Mouse (Mus musculus) layer of hippocampus, adult 8-10 months (tissue): ENCODE data around the gene Hist1h3e. TPM values are rescaled to one million over a fixed set of nuclear protein-coding genes. Genes with fewer than 3 reads are reported as not detected.
"Not testable (repeated sequence)": the region's sequence is repeated elsewhere in the genome, so short reads cannot be mapped to it uniquely, and the experiment has no call there.

ENCODE experiments used
- DNase-seq, 2 experiments: peaks; one replicate each; pipeline ENCODE4 v3.0.0; 2022; ENCODE audit warnings: low spot score in 2 of 2
- total RNA-seq, 4 experiments: library from RNA; stranded (reverse); gene quantifications; 2 replicates each; pipeline ENCODE4 v1.2.4; 2022

Gene Hist1h3e
- total RNA-seq, 4 experiments from 2014 or later = 34.8 to 43.2 (median 40.0) TPM

DNA sequence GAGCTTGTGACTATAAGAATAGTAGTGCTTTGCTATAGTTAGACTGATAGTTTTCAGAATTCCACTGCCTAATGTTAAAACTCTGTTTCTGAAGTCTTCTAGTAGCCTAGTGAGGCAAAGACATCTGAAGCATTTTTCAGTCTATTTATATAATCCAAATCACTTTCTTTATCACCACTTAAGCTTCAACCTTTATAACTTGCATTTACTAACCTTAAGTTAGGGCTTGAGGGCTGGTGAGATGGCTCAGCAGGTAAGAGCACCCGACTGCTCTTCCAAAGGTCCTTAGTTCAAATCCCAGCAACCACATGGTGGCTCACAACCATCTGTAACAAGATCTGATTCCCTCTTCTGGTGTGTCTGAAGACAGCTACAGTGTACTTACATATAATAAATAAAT, 22.3 kb downstream of the Hist1h3e start:
- not testable (repeated sequence) for DNase-seq

DNA sequence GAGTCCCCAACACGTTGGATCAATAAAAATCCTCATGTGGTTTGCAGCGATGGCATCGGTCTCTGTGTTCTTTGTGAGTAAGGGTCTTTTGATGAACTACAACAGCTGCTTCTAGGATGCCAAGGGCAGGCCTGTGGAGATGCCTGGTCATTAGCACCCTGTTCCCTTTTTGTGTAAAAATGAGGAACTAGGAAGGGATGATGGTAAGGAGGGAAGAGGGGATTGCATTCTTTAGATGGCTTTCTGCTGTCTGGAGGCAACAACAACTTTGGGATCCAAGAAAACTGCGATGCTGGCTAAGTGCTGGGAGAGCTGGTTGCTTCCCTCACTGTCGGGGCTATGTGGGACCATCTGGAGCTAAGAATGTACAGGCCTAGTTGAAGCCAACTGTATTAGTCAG, 23.9 kb downstream of the Hist1h3e start:
- no peak for DNase-seq

DNA sequence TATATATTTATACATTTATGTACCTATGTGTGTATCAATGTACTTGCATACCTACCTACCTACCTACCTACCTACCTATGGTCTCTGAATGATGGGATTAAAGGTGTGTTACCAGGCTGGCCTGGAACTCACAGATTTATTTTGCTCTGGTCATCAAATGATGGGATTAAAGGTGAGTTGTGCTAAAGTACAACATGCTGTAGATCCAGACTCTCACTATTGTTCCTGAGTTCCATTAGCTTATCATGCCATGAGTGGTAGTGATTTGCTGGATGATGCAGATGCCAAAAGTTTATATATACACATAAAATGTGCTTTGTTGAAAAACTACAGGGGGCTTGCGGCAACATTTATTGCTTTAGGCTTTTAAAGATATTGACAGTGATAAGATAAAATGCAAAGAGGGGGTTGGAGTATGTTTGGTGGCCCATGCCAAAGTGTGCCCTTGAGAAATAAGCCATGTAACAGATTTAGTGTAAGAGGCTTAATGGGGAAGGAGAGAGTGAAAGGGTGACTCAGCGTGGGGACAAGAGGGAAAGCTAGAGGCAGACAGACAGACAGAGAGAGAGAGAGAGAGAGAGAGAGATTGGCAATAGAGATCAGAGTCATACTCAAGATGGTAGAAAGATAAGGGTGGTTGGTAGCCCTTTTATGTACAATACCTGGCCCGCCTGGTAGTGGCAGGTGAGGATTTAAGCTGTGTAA, 25.0 kb downstream of the Hist1h3e start:
- DNase-seq = no peak

DNA sequence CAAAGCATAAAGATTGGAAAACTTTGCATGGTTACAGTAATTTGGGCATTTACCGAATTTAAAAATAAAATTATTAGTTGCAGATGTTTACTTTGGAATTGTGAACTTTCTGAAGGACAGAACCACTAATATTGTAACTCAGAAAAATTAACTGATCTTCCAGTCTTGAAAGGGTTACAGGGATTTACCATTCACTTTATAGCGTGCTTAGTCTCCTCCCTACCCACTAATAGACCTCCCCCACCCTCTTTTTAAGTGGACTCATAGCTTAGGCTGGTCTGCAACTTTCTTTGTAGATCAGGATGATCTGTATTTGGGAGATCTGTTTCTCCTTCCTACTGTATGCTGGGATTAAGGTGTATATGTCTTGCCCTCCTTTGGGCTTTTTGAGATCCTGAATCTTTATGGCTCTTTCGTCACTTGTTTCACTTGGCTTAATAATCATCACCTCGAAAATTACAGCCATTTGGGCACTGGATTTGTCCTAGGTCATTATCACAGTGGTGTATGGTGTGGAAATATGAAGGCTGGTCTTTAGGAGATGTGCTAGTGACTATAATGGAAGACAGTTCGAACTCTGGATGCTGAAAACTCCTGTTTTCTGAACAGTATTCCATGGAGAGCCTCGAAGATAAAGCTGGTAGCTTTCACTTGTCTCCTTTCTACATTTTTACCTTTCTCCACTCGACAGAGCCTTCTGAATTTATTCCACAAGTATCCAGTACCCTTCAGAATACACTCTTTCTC, 25.9 kb downstream of the Hist1h3e start:
- no peak for DNase-seq

DNA sequence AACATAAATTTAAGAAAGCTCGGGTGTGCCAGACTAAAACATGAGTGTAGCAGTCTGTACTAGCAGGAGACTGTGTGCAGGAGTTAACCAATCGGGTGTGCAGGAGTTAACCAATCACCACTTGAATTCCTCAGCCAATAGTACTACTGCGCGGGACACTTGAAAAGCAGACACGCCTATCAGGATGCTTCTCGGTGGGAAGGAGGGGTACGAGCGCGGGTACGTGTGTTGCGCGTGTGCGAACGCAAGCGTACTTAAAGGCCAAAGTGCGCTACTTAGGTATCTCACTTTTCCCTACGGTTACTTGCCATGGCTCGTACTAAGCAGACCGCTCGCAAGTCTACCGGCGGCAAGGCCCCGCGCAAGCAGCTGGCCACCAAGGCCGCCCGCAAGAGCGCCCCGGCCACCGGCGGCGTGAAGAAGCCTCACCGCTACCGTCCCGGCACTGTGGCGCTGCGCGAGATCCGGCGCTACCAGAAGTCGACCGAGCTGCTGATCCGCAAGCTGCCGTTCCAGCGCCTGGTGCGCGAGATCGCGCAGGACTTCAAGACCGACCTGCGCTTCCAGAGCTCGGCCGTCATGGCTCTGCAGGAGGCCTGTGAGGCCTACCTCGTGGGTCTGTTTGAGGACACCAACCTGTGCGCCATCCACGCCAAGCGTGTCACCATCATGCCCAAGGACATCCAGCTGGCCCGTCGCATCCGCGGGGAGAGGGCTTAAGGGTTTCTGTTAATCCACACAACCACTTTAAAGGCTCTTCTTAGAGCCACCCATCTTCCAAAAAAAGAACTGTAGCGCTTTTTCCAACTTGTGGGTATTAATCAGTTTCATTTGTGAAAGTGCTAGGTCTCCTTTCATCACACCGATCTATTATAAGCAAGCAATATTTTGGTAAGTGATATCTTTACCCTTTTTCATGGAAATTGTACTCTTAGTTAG, 26.8 kb downstream of the Hist1h3e start, which contains the start of gene Hist1h3g:
Hist1h3g (plus strand) TSS at position 286 of the 939 bp plus-strand sequence.
- DNase-seq = peak; percentile 91 to 92

DNA sequence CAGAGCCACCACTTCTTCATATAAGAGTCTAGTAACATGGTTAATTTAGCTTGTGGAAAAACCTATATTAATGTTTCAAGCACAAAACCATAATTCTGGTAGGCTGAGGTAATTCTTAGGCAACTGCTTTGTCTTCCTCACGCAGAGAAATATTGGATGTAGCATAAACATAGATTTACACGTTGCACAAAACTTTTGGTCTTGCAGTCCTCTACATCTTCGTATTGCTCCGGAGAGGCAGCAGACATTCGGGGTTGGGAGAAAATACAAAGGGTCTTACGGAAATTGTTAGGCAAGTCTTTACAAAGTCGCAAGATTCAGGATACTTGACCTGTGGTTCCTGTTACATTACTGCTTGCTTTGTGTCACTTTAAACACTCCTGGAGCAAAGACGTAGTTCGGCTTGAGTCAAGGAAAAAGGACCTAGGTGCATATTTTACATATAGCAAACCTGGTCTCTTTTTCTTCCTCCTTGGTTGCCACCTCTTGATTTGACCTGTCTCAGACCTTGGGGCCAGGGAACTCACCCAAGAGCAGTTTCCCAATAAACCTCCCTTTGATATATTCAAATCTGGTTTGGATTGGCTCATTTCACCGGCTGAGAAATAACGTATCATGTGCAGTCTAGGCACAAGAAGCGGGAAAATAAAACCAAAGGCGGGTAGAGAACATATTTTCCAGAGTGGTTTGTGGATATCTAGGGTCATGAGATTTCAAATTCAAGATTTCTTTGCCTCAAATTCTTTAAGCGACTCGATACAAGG, 27.6 kb downstream of the Hist1h3e start:
- DNase-seq = no peak

DNA sequence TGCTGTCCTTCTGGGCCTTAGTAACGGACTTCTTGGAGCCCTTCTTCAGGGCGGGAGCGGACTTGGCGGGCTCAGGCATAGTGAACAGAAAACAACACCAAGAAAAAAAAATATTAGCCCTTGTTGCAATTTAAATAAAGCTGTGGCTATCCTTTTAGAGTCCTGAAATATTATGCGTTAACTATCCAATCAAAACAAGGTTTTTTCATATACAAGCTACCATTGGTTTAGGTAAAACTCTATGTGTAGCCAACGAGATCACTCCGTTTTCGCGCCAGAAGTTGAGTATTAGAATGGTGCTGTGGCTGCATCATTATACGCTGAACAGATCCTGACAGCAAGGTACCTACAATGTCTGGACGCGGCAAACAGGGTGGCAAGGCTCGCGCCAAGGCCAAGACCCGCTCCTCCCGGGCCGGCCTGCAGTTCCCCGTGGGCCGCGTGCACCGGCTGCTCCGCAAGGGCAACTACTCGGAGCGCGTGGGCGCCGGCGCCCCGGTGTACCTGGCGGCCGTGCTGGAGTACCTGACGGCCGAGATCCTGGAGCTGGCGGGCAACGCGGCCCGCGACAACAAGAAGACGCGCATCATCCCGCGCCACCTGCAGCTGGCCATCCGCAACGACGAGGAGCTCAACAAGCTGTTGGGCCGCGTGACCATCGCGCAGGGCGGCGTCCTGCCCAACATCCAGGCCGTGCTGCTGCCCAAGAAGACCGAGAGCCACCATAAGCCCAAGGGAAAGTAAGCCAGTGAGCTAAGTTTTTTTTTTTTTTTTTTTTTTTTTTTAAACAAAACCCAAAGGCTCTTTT, 28.4 kb downstream of the Hist1h3e start, which contains the start of gene Hist1h2af:
Hist1h2af (plus strand) TSS at position 347 of the 808 bp plus-strand sequence.
- peak; percentile 72 to 78 for DNase-seq

DNA sequence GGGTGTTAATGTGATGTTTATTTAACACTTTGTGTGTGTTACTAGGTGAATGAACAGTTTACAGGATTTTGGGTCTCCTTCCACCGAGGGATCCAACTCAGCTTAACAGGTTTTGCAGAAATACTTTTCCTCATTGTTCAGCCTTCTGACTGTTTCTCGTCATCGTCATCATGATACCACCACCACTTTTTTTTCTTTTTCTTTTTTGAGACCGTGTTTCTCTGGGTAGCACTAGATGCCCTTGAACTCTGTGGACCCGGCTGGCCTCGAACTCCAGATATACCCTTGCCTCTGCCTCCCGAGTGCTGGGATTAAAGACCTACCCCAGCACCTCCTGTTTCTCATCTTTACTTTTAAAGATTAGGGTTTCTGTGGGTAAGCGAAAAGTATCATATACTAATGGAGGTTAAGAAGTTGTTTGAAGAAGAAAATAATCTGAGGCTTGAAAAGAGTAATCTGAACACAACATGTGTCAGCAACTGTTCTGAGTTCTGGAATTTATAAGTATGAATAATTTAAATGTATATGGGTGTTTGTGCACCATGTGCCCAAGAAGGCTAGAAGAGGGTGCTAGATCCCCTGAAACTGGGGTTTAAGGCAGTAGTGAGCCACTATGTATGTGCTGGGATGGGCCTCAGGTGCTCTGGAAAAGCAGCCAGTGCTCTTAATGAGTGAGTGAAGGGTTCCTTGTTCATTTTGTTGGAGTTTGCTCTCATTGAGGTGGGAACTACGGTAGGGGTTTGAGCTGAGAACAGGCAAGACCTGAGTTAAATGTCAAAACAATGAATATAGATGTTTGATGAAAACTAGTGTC, 29.7 kb downstream of the Hist1h3e start:
- no peak for DNase-seq

DNA sequence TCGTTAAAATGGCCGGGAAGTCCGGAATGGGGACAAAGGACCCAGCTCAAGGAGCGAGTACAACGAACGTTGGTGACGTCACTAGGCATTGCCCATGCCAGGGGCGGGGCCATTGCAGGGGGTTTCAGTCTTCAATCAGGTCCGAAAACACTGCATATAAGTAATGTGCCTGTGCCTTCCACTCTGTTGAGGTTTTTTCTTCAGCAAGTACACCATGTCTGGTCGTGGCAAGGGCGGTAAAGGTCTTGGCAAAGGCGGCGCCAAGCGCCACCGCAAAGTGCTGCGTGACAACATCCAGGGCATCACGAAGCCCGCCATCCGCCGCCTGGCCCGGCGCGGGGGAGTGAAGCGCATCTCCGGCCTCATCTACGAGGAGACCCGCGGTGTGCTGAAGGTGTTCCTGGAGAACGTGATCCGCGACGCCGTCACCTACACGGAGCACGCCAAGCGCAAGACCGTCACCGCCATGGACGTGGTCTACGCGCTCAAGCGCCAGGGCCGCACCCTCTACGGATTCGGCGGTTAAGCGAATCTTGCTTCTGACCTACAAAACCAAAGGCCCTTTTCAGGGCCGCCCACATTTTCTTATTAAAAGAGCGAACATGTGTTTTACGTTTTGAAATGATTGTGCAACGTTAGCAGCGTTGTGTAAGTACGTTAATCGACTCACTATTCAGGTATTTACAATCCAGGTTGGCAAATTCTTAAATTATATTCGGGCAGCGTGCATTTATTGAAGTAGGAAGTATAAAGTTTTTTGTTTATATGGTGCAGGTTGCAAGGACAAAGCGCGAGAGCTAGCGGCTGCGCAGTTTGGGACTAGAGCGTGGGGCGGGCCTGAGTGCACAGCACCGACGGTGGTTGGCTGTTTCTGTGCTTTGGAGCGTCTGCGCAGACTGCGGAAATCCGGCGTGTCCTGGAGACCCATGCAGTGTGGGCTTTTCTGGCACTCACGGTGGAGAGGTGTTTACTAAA, 31.0 kb downstream of the Hist1h3e start, which contains the start of gene Hist1h4h:
Hist1h4h (plus strand) TSS at position 150 of the 975 bp plus-strand sequence.
- DNase-seq = peak; percentile 97

DNA sequence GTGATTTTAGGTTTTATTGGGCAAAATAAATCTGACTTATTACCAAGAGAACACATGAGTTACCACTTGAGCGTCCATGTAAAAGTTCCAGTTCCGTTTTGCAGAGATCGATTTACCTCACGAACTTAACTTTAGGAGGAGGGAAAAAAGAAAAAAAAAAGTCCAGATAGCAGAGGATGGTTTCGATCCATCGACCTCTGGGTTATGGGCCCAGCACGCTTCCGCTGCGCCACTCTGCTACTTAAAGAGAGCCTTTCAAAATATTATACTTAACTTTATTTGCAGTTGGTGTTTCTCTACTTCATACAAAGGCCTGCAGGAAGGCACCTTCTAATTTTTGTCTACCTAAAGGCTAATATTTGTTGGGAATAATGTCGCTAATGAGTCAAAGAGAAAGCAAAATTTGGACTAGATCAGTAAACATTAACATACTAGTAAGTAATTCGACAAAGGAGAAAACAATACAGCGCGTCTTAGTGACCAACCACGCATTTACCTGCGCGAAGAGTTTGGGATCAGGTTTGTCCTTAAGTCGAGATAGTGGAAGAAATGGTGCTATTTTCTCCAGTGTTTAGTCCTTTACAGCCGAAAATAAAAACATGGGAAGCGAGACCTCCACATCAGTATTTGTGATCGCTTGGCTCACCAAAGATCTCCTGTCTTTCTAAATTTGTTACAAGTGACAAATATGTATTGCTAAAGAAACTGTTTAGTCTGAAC, 31.8 kb downstream of the Hist1h3e start:
- peak; percentile 65 to 78 for DNase-seq

DNA sequence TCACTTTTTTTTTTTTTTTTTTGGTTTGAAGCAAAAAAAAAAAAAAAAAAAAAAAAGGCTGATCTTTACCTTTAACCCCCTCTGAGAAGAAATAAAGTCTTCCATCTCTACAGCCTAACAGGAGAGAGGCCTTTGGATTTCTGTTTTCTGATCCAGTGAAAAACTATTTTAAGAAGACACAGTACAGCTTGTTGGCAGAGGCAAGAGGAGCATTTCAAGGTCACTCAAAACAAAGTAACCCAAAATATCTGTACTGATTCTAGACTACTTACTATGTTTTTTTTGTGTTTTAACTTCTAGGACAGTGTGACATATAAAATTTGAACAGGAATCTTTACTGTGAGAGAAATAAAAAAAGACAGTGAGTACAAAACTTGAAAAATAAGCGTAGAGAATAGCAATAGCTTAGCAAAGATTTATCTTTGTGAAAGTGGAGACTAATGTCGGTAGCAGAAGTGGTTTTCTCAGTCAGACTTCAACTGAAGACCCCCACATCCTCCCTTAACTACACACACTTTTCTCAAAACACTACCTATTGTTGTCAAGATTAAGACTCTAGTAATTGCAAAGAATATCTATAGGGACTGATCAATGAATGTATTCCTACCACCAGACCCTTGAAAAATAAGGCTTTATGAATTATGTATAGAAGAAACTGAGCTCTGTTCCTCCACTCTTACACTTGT, 32.5 kb downstream of the Hist1h3e start:
- DNase-seq = no peak

DNA sequence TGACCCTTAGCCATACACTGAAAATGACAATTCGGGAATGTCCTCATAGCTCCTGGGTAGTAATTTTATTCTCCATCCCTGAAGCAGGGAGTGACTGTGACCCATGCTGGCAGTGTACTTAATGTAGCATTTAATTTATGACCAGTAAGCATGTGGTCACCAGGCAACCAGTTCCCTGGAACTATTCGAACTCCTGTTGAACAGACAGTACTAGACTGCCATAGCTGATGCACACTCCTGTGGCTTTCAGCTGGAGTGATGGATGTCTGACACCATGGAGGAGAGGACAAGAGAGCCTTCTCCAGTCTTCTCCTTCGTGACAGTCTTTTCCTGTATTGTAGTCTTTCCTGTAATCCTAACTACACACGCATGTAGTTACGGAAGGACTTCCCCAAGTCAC, 33.2 kb downstream of the Hist1h3e start:
- no peak for DNase-seq

DNA sequence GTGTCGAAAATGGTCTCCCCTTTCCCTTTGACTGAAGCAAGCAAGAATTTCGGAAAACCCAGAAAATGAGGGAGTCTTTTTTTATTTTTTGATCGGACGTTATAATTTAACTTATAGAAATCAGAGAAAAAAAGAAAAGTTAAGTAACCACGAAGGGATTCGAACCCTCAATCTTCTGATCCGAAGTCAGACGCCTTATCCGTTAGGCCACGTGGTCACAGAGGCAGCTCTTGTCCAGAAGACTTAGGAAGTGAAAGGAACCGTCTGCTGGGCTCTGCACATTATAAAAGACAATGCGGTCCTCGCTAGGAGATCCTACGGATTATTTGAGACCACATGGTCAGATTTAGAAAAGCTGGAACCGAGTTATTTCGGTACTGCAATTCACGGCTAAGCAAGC, 35.9 kb downstream of the Hist1h3e start:
- DNase-seq = peak; percentile 89 to 96

DNA sequence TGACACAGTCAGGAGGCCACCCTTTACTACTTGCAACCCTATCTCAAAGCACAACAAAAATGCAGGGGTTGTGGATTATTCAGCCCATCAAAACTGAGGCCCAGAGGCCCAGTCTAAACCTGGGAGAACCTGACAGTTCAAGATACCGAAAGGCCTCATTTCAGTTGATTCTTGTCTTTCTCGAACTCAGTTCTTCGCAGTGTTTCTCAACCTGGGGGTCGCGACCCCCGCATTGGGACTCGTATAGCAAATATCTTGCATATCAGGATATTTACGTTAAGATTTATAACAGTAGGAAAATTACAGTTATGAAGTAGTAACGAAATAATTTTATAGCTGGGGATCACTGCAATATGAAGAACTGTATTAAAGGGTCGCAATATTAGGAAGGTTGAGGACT, 36.3 kb downstream of the Hist1h3e start:
- DNase-seq = no peak

DNA sequence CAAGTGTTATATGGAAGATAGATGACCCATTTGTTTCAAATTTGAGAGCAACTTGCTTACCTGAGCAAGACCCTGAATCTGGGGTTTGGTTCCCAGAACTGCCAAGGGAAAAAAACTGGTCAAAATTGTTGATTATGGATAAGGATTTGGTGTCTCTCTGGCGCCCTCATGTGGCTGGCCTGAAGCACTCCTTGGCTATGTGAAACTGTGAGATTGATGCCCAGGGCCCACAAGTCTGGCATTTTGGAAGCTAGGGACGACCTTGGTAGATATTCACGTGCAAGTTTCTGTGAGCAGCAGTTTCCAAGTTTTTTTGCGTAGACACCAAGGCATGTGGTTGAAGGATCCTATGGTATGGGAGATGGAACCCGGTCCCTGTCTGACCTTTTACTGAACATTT, 37.5 kb downstream of the Hist1h3e start:
- peak in 1 of 2 experiments; percentile 64 for DNase-seq

DNA sequence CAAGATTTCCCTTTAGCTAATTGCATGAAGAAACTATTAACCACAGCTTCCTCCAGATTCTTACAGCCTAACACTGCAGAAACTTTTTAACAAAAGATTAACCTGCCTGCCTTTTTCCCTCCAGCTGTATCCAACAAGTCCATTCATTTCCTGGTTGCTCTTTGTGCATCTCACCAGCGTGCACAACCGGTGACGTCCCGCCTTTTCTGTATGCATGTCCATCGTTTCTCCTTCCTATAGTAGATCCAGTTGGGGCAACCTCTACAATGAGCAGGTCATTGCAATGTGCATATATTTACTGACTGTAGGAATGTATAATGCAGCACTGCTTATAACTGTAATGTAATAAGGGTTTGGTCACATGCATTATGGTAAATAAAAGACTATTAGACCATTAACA, 38.2 kb downstream of the Hist1h3e start:
- DNase-seq = no peak
